Mouse (Mus musculus): ENCODE data around the gene Rps15. TPM values are rescaled to one million over a fixed set of nuclear protein-coding genes. Genes with fewer than 3 reads are reported as not detected.
A peak's percentile ranks its signal among the peaks of the same experiment; 100 is the strongest.

Rps15 gene
- total and polyA plus RNA-seq, 3 experiments, result 2,279 to 5,342 (median 2,739) TPM

DNA sequence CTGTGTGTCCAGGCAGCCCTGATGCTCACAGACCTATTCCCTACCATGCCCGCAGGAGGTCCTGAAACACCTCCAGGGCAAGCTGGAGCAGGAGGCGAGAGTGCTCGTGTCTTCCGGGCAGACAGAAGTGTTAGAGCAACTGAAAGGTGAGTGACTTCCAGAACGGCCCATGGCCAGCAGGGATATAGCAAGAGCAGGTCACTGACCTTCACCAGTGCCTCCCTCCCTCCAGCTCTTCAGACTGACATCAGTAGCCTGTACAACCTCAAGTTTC lies 9.8 kb downstream of the Rps15 start:
- peaks cover 71% of the 10 kb centered on the region for H3K27me3 ChIP-seq (replicated peaks)

DNA sequence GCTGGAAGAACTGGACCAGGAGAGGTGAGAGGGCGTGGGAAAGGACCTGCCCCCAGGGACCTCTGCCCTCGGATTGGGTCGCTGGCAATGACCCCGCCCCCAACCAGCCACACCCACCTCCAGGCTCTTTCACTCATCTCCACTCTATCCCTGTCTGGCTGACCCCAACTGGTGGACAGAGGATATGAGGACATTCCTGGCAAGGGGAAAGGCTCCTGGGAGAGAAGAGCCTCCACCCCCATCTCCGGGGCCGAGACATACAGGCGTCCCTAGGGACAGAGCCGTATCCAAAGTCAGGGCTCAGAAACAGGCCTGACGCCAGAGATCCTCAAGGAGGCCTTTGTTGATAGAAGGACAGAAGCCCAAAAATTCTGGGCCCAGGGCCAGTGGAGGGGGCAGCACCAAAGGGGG lies 10.2 kb downstream of the Rps15 start:
- no peak overlapping the region for H3K27ac ChIP-seq (ENCODE audit: insufficient read depth, low read depth)
- H3K36me3 ChIP-seq (replicated peaks in 1 of 2; ENCODE audit: control insufficient read depth in 1 of 2, insufficient read depth in 1 of 2, low read length in 1 of 2), result no peaks in the 10 kb centered on the region
- no peaks in the 10 kb centered on the region for H3K79me2 ChIP-seq (replicated peaks; ENCODE audit: control insufficient read depth, extremely low read depth, insufficient read depth, poor library complexity, severe bottlenecking)
- peak overlapping the region; percentile 30; the same call in 1 of the 2 replicates for H3K4me2 ChIP-seq (ENCODE audit: insufficient read depth, low read depth, poor library complexity, severe bottlenecking)
- H3K4me1 ChIP-seq (ENCODE audit: control insufficient read depth in 1 of 2, insufficient read depth in 2 of 2), result peaks cover 0 to 9% of the 10 kb centered on the region in 2 experiments; a peak in 3 of 4 replicates
- no peak for TF ChIP-seq TBP (conservative IDR thresholded peaks at IDR 0.05; ENCODE audit: low read depth, low read length)
- in situ Hi-C loops (cut with MboI; ENCODE audit: low pct_ligation_motif_present, low pct_unique_long_range_greater_than_20kb, low sequenced_read_pairs) (no loop called here), dilution Hi-C loops (cut with MboI; ENCODE audit: extremely low pct_ligation_motif_present, extremely low pct_unique_long_range_greater_than_20kb, low sequenced_read_pairs) (no loop called here)
- no peak for DNase-seq (ENCODE audit: extremely low read depth)
- H3K9ac ChIP-seq (ENCODE audit: insufficient read depth, low read depth), result no peak overlapping the region
- H3K27me3 ChIP-seq (replicated peaks), result peaks cover 75% of the 10 kb centered on the region
- H3K9me3 ChIP-seq (replicated peaks; ENCODE audit: low read length), result no peaks in the 10 kb centered on the region
- no peak overlapping the region for H3K4me3 ChIP-seq (replicated peaks in 1 of 3; ENCODE audit: low read depth in 2 of 3, low read length in 2 of 3, poor library complexity in 1 of 3)

More for the DNA sequence above, 9.8 kb downstream of the Rps15 start:
- no peaks in the 10 kb centered on the region for H3K36me3 ChIP-seq (replicated peaks in 1 of 2; ENCODE audit: control insufficient read depth in 1 of 2, insufficient read depth in 1 of 2, low read length in 1 of 2)
- dilution Hi-C loops (cut with MboI; ENCODE audit: extremely low pct_ligation_motif_present, extremely low pct_unique_long_range_greater_than_20kb, low sequenced_read_pairs) (no loop called here), in situ Hi-C loops (cut with MboI; ENCODE audit: low pct_ligation_motif_present, low pct_unique_long_range_greater_than_20kb, low sequenced_read_pairs) (no loop called here)
- no peak overlapping the region for H3K27ac ChIP-seq (ENCODE audit: insufficient read depth, low read depth)
- no peak overlapping the region for H3K4me3 ChIP-seq (replicated peaks in 1 of 3; ENCODE audit: low read depth in 2 of 3, low read length in 2 of 3, poor library complexity in 1 of 3)
- H3K79me2 ChIP-seq (replicated peaks; ENCODE audit: control insufficient read depth, extremely low read depth, insufficient read depth, poor library complexity, severe bottlenecking), result no peaks in the 10 kb centered on the region
- no peak for TF ChIP-seq ZC3H11A (IDR thresholded peaks at IDR 0.05; ENCODE audit: low read depth, low read length)
- peak overlapping the region; percentile 30; the same call in 1 of the 2 replicates for H3K4me2 ChIP-seq (ENCODE audit: insufficient read depth, low read depth, poor library complexity, severe bottlenecking)
- DNase-seq (ENCODE audit: extremely low read depth), result no peak
- H3K9ac ChIP-seq (ENCODE audit: insufficient read depth, low read depth), result no peak overlapping the region
- no peaks in the 10 kb centered on the region for H3K9me3 ChIP-seq (replicated peaks; ENCODE audit: low read length)
- peaks cover 0 to 10% of the 10 kb centered on the region in 2 experiments; a peak in 3 of 4 replicates for H3K4me1 ChIP-seq (ENCODE audit: control insufficient read depth in 1 of 2, insufficient read depth in 2 of 2)

DNA sequence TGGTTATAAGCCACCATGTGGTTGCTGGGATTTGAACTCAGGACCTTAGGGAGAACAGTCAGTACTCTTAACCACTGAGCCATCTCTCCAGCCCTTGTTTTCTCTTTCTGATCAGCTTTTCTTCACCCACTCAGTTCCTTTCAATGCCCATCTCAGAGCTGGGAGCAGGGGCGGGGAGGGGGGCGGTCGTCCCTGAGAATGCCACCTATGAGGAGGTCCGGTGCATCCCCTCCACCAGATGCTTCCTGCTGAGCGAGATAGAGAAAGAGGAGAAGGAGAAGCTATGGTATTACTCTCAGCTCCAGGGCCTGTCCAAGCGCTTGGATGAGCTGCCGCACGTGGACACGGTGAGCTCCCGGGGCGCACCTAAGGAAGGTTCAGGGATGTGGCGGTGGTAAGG lies 12.2 kb downstream of the Rps15 start:
- no peak for DNase-seq (ENCODE audit: extremely low read depth)
- no peaks in the 10 kb centered on the region for H3K79me2 ChIP-seq (replicated peaks; ENCODE audit: control insufficient read depth, extremely low read depth, insufficient read depth, poor library complexity, severe bottlenecking)
- H3K9ac ChIP-seq (ENCODE audit: insufficient read depth, low read depth), result no peak overlapping the region
- peaks cover 0 to 9% of the 10 kb centered on the region in 2 experiments; a peak in 3 of 4 replicates for H3K4me1 ChIP-seq (ENCODE audit: control insufficient read depth in 1 of 2, insufficient read depth in 2 of 2)
- 0 out of 2 replicates have a peak overlapping the region, but pooled peaks have one; percentile 1 for H3K4me2 ChIP-seq (ENCODE audit: insufficient read depth, low read depth, poor library complexity, severe bottlenecking)
- in situ Hi-C loops (cut with MboI; ENCODE audit: low pct_ligation_motif_present, low pct_unique_long_range_greater_than_20kb, low sequenced_read_pairs) (no loop called here), dilution Hi-C loops (cut with MboI; ENCODE audit: extremely low pct_ligation_motif_present, extremely low pct_unique_long_range_greater_than_20kb, low sequenced_read_pairs) (no loop called here)
- no peaks in the 10 kb centered on the region for H3K36me3 ChIP-seq (replicated peaks in 1 of 2; ENCODE audit: control insufficient read depth in 1 of 2, insufficient read depth in 1 of 2, low read length in 1 of 2)
- peak overlapping the region in 1 of 3 experiments; percentile 2 for H3K4me3 ChIP-seq (replicated peaks in 1 of 3; ENCODE audit: low read depth in 2 of 3, low read length in 2 of 3, poor library complexity in 1 of 3)
- no peaks in the 10 kb centered on the region for H3K9me3 ChIP-seq (replicated peaks; ENCODE audit: low read length)
- TF ChIP-seq JUN (IDR thresholded peaks at IDR 0.05; ENCODE audit: insufficient read depth, low read depth, low read length), result no peak
- no peak for TF ChIP-seq SMC3 (IDR thresholded peaks at IDR 0.05; ENCODE audit: low read depth, low read length)
- no peak for TF ChIP-seq ZNF384 (IDR thresholded peaks at IDR 0.05; ENCODE audit: low read depth, low read length)
- no peak for TF ChIP-seq CHD1 (IDR thresholded peaks at IDR 0.05; ENCODE audit: low read depth, low read length)
- no peak for TF ChIP-seq MXI1 (IDR thresholded peaks at IDR 0.05; ENCODE audit: low read depth, low read length)
- no peak for TF ChIP-seq ZKSCAN1 (IDR thresholded peaks at IDR 0.05; ENCODE audit: borderline replicate concordance, low read depth, low read length)
- no peak for TF ChIP-seq RAD21 (IDR thresholded peaks at IDR 0.05; ENCODE audit: low read depth, low read length)
- TF ChIP-seq PAX5 (IDR thresholded peaks at IDR 0.05; ENCODE audit: low read length), result no peak
- peaks cover 86% of the 10 kb centered on the region for H3K27me3 ChIP-seq (replicated peaks)
- H3K27ac ChIP-seq (ENCODE audit: insufficient read depth, low read depth), result no peak overlapping the region
